In genomic region chr10:81377362-81377664, GRCm38 (mm10) we compare ENCODE assay signal across 9 mouse cellular contexts. TPM values are rescaled to one million over a fixed set of nuclear protein-coding genes. Genes with fewer than 3 reads are reported as not detected.
DNase-seq lines count a peak whose midpoint lies in the region; ATAC-seq and TF ChIP-seq lines count a peak whose summit lies in the region.
"Had no signal": no experiment of that assay in that cellular context is flagged by ENCODE, and none has a peak within 500 bp of the region (broad histone marks: within the 10 kb centered on the region; RNA-seq: fewer than 3 reads in every experiment).

No protein-coding gene starts in this region.

- peaks cover 23% of the 10 kb centered on the region for H3K4me1 ChIP-seq in kidney, embryonic 16.5 days (ENCODE audit: insufficient read depth, low read length)
- peaks cover 7% of the 10 kb centered on the region; the same call in 1 of the 2 replicates for H3K4me1 ChIP-seq in cortical plate, adult 2 months (ENCODE audit: control insufficient read depth, insufficient read depth, low read length)
- peaks cover 20% of the 10 kb centered on the region for H3K4me1 ChIP-seq in hindbrain, embryonic 16.5 days (ENCODE audit: control insufficient read depth, insufficient read depth, low read depth, low read length)
- H3K4me1 ChIP-seq in midbrain, embryonic 16.5 days (ENCODE audit: control insufficient read depth, insufficient read depth, low read length), result peaks cover 24% of the 10 kb centered on the region

- intact Hi-C loops in left cerebral cortex, postnatal 4 days (cut with DNase I), result no loop called here

- no peaks in the 10 kb centered on the region for H3K9me3 ChIP-seq in kidney, embryonic 16.5 days (ENCODE audit: low read length)
- H3K9me3 ChIP-seq in hindbrain, embryonic 16.5 days (ENCODE audit: control insufficient read depth, low read length), result no peaks in the 10 kb centered on the region
- no peaks in the 10 kb centered on the region for H3K9me3 ChIP-seq in midbrain, embryonic 16.5 days (replicated peaks; ENCODE audit: control insufficient read depth, low read length, poor library complexity, severe bottlenecking)

- H3K27ac ChIP-seq in kidney, embryonic 16.5 days (ENCODE audit: low read length), result peak overlapping the region; percentile 49
- no peak overlapping the region for H3K27ac ChIP-seq in cortical plate, adult 2 months (ENCODE audit: insufficient read depth, low read length)
- no peak overlapping the region; the same call in 1 of the 2 replicates for H3K27ac ChIP-seq in hindbrain, embryonic 16.5 days (ENCODE audit: low read depth, low read length)
- no peak overlapping the region for H3K27ac ChIP-seq in midbrain, embryonic 16.5 days (ENCODE audit: low read length)

- TF ChIP-seq CTCF in cortical plate, adult 2 months (IDR thresholded peaks at IDR 0.05; ENCODE audit: extremely low read depth, insufficient read depth, low read length), result no peak

- H3K36me3 ChIP-seq in kidney, embryonic 16.5 days (ENCODE audit: insufficient read depth, low read length), result peaks cover 28% of the 10 kb centered on the region
- H3K36me3 ChIP-seq in hindbrain, embryonic 16.5 days (ENCODE audit: control insufficient read depth, insufficient read depth, low read length), result no peaks in the 10 kb centered on the region
- peaks cover 2% of the 10 kb centered on the region; the same call in 1 of the 2 replicates for H3K36me3 ChIP-seq in midbrain, embryonic 16.5 days (ENCODE audit: control insufficient read depth, insufficient read depth, low read length)

- peak overlapping the region; percentile 90 for H3K9ac ChIP-seq in kidney, embryonic 16.5 days (replicated peaks; ENCODE audit: low read length)
- H3K9ac ChIP-seq in hindbrain, embryonic 16.5 days (ENCODE audit: low read depth, low read length), result peak overlapping the region; percentile 75
- H3K9ac ChIP-seq in midbrain, embryonic 16.5 days (ENCODE audit: low read depth, low read length), result peak overlapping the region; percentile 90

- H3K4me2 ChIP-seq in kidney, embryonic 16.5 days (replicated peaks; ENCODE audit: low read depth, low read length), result peak overlapping the region; percentile 90
- peak overlapping the region; percentile 87 for H3K4me2 ChIP-seq in hindbrain, embryonic 16.5 days (ENCODE audit: low read length)
- H3K4me2 ChIP-seq in midbrain, embryonic 16.5 days (ENCODE audit: low read length), result peak overlapping the region; percentile 94

- DNase-seq in kidney, adult 8-10 months, result no peak
- DNase-seq in left cerebral cortex, postnatal 4 days, result no peak
- DNase-seq in thymus, postnatal 0 days (ENCODE audit: low spot score), result no peak
- no peak for DNase-seq in adrenal gland, postnatal 10 days

- H3K27me3 ChIP-seq in kidney, embryonic 16.5 days (ENCODE audit: insufficient read depth, low read length), result no peaks in the 10 kb centered on the region
- no peaks in the 10 kb centered on the region for H3K27me3 ChIP-seq in hindbrain, embryonic 16.5 days (replicated peaks; ENCODE audit: control insufficient read depth, insufficient read depth, low read length)
- H3K27me3 ChIP-seq in midbrain, embryonic 16.5 days (ENCODE audit: control insufficient read depth, insufficient read depth, low read depth, low read length), result no peaks in the 10 kb centered on the region

- peak overlapping the region; percentile 86 for H3K4me3 ChIP-seq in kidney, embryonic 16.5 days (ENCODE audit: low read length)
- peak overlapping the region; percentile 89 for H3K4me3 ChIP-seq in cortical plate, adult 2 months (ENCODE audit: insufficient read depth, low read length)
- H3K4me3 ChIP-seq in hindbrain, embryonic 16.5 days (ENCODE audit: low read length), result peak overlapping the region; percentile 57
- H3K4me3 ChIP-seq in midbrain, embryonic 16.5 days (ENCODE audit: low read depth, low read length), result peak overlapping the region; percentile 79

- no peak for ATAC-seq in kidney, embryonic 16.5 days (ENCODE audit: low FRiP score, low TSS enrichment)
- no peak for ATAC-seq in hindbrain, embryonic 16.5 days
- no peak for ATAC-seq in midbrain, embryonic 16.5 days
- ATAC-seq: inflammation-experienced regulatory T-cells, adult 6 months had no signal

- no peak for TF ChIP-seq POLR2A in cortical plate, adult 2 months (IDR thresholded peaks at IDR 0.05; ENCODE audit: extremely low read depth, insufficient read depth, low read length)

- 35% methylated on average over 2 of the region's 2 CpGs for WGBS in kidney, embryonic 16.5 days
- 37% methylated on average over 2 of the region's 2 CpGs for WGBS in hindbrain, embryonic 16.5 days
- 58% methylated on average over 2 of the region's 2 CpGs for WGBS in midbrain, embryonic 16.5 days

RNA-seq across cellular contexts. Expression of gene Fzr1, which starts 1.0 kb away (rescaled TPM):
- polyA plus RNA-seq in kidney, embryonic 16.5 days (2015; fragmentation: Nextera tagmentation; extraction: Ambion mirVana), result 111 and 115 TPM in 2 replicates
- polyA plus RNA-seq in cortical plate, adult 2 months (2012; rRNA removed), result 75.5 and 76.0 TPM in 2 replicates
- 149 and 156 TPM in 2 replicates for polyA plus RNA-seq in hindbrain, embryonic 16.5 days (2015; fragmentation: Nextera tagmentation; extraction: Ambion mirVana)
- 145 and 146 TPM in 2 replicates for polyA plus RNA-seq in midbrain, embryonic 16.5 days (2015; fragmentation: Nextera tagmentation; extraction: Ambion mirVana)
- total RNA-seq in left cerebral cortex, postnatal 4 days (2021), result 100 to 1,000 TPM; 109 to 112 TPM
- 87.1 and 96.9 TPM in 2 replicates for polyA plus RNA-seq in thymus, postnatal 0 days (2015; fragmentation: Nextera tagmentation; extraction: Ambion mirVana)
- total RNA-seq in adrenal gland, postnatal 10 days (2021), result 10 to 100 TPM; 42.1 to 51.7 TPM

RNA-seq across cellular contexts. Expression of gene Dohh, which starts 6.9 kb away (rescaled TPM):
- polyA plus RNA-seq in kidney, embryonic 16.5 days (2015; fragmentation: Nextera tagmentation; extraction: Ambion mirVana), result 87.6 and 104 TPM in 2 replicates
- polyA plus RNA-seq in cortical plate, adult 2 months (2012; rRNA removed), result 106 and 108 TPM in 2 replicates
- 99.8 and 108 TPM in 2 replicates for polyA plus RNA-seq in hindbrain, embryonic 16.5 days (2015; fragmentation: Nextera tagmentation; extraction: Ambion mirVana)
- polyA plus RNA-seq in midbrain, embryonic 16.5 days (2015; fragmentation: Nextera tagmentation; extraction: Ambion mirVana), result 77.5 and 86.2 TPM in 2 replicates
- 10 to 100 TPM; 58.8 to 61.5 TPM for total RNA-seq in left cerebral cortex, postnatal 4 days (2021)
- 71.3 and 78.7 TPM in 2 replicates for polyA plus RNA-seq in thymus, postnatal 0 days (2015; fragmentation: Nextera tagmentation; extraction: Ambion mirVana)
- total RNA-seq in adrenal gland, postnatal 10 days (2021), result 10 to 100 TPM; 52.8 to 54.2 TPM

RNA-seq across cellular contexts. Expression of gene Gm48551, which starts 7.0 kb away (rescaled TPM):
- polyA plus RNA-seq in kidney, embryonic 16.5 days (2015; fragmentation: Nextera tagmentation; extraction: Ambion mirVana), result 5.0 and 5.2 TPM in 2 replicates
- polyA plus RNA-seq in cortical plate, adult 2 months (2012; rRNA removed), result 5.8 and 5.9 TPM in 2 replicates
- polyA plus RNA-seq in hindbrain, embryonic 16.5 days (2015; fragmentation: Nextera tagmentation; extraction: Ambion mirVana), result 7.9 and 9.4 TPM in 2 replicates
- 6.1 and 8.2 TPM in 2 replicates for polyA plus RNA-seq in midbrain, embryonic 16.5 days (2015; fragmentation: Nextera tagmentation; extraction: Ambion mirVana)
- 1 to 10 TPM; 3.7 to 4.4 TPM for total RNA-seq in left cerebral cortex, postnatal 4 days (2021)
- polyA plus RNA-seq in thymus, postnatal 0 days (2015; fragmentation: Nextera tagmentation; extraction: Ambion mirVana), result 2.3 TPM in 2 replicates
- 1 to 10 TPM; 1.1 to 1.6 TPM for total RNA-seq in adrenal gland, postnatal 10 days (2021)

RNA-seq across cellular contexts. Expression of gene Gm48552, which starts 11.5 kb away (rescaled TPM):
- 1.4 and 1.6 TPM in 2 replicates for polyA plus RNA-seq in kidney, embryonic 16.5 days (2015; fragmentation: Nextera tagmentation; extraction: Ambion mirVana)
- polyA plus RNA-seq in cortical plate, adult 2 months (2012; rRNA removed), result 6.8 and 7.8 TPM in 2 replicates
- 1.5 and 2.2 TPM in 2 replicates for polyA plus RNA-seq in hindbrain, embryonic 16.5 days (2015; fragmentation: Nextera tagmentation; extraction: Ambion mirVana)
- polyA plus RNA-seq in midbrain, embryonic 16.5 days (2015; fragmentation: Nextera tagmentation; extraction: Ambion mirVana), result 2.3 and 3.3 TPM in 2 replicates
- 1 to 10 TPM; 2.7 to 5.9 TPM for total RNA-seq in left cerebral cortex, postnatal 4 days (2021)
- 0.72 and 1.5 TPM in 2 replicates for polyA plus RNA-seq in thymus, postnatal 0 days (2015; fragmentation: Nextera tagmentation; extraction: Ambion mirVana)
- total RNA-seq in adrenal gland, postnatal 10 days (2021), result 1 to 10 TPM in 1 of 2 experiments, under 1 TPM in 1; 0.45 to 1.9 TPM

RNA-seq across cellular contexts. Expression of gene 4930404N11Rik, which starts 11.7 kb away (rescaled TPM):
- 0.98 and 1.2 TPM in 2 replicates for polyA plus RNA-seq in kidney, embryonic 16.5 days (2015; fragmentation: Nextera tagmentation; extraction: Ambion mirVana)
- polyA plus RNA-seq in cortical plate, adult 2 months (2012; rRNA removed), result 0.45 and 0.52 TPM in 2 replicates
- 0.49 and 1.1 TPM in 2 replicates for polyA plus RNA-seq in hindbrain, embryonic 16.5 days (2015; fragmentation: Nextera tagmentation; extraction: Ambion mirVana)
- polyA plus RNA-seq in midbrain, embryonic 16.5 days (2015; fragmentation: Nextera tagmentation; extraction: Ambion mirVana), result 0.63 and 0.80 TPM in 2 replicates
- 1 to 10 TPM; 1.3 to 1.4 TPM for total RNA-seq in left cerebral cortex, postnatal 4 days (2021)
- 1.7 and 3.0 TPM in 2 replicates for polyA plus RNA-seq in thymus, postnatal 0 days (2015; fragmentation: Nextera tagmentation; extraction: Ambion mirVana)
- total RNA-seq in adrenal gland, postnatal 10 days (2021), result 1 to 10 TPM; 1.1 to 2.3 TPM
